Mouse (Mus musculus): ENCODE measurements at regions not wholly inside any gene's neighbourhood (a gene's known extent, or its start where the extent isn't known, plus 50 kb on each side); places are given as distances from the start of the nearest gene placed in this dataset.

GRCm38 (mm10) chr3:151222407-151222806 lies 215.3 kb upstream of the Adgrl4 start:
- Histone ChIP-seq H3K9ac (ENCODE audit: low read length) (no peak overlapping the region), H3K4me1 (replicated peaks; ENCODE audit: control insufficient read depth, insufficient read depth, low read length) (no peaks in the 10 kb centered on the region), H3K36me3 (ENCODE audit: control insufficient read depth, insufficient read depth, low read length) (no peaks in the 10 kb centered on the region), H3K4me3 (ENCODE audit: low read length) (no peak overlapping the region), H3K9me3 (ENCODE audit: control insufficient read depth, low read length) (no peaks in the 10 kb centered on the region), H3K27me3 (ENCODE audit: control insufficient read depth, insufficient read depth, low read depth, low read length) (no peaks in the 10 kb centered on the region), H3K4me2 (ENCODE audit: low read depth, low read length) (no peak overlapping the region), H3K27ac (ENCODE audit: low read length) (no peak overlapping the region)
- ATAC-seq (ENCODE audit: low read depth) = no peak
- WGBS = 18% methylated on average over 3 of the region's 3 CpGs

GRCm38 (mm10) chr3:151252458-151252857 lies 185.2 kb upstream of the Adgrl4 start:
- Histone ChIP-seq H3K9ac (ENCODE audit: low read length) (no peak overlapping the region), H3K9me3 (ENCODE audit: control insufficient read depth, low read length) (no peaks in the 10 kb centered on the region), H3K36me3 (ENCODE audit: control insufficient read depth, insufficient read depth, low read length) (no peaks in the 10 kb centered on the region), H3K27ac (ENCODE audit: low read length) (no peak overlapping the region), H3K4me2 (ENCODE audit: low read depth, low read length) (no peak overlapping the region), H3K27me3 (ENCODE audit: control insufficient read depth, insufficient read depth, low read depth, low read length) (no peaks in the 10 kb centered on the region), H3K4me3 (ENCODE audit: low read length) (no peak overlapping the region), H3K4me1 (replicated peaks; ENCODE audit: control insufficient read depth, insufficient read depth, low read length) (no peaks in the 10 kb centered on the region)
- no peak for ATAC-seq (ENCODE audit: low read depth)
- 55% methylated on average over 2 of the region's 2 CpGs for WGBS

DNA sequence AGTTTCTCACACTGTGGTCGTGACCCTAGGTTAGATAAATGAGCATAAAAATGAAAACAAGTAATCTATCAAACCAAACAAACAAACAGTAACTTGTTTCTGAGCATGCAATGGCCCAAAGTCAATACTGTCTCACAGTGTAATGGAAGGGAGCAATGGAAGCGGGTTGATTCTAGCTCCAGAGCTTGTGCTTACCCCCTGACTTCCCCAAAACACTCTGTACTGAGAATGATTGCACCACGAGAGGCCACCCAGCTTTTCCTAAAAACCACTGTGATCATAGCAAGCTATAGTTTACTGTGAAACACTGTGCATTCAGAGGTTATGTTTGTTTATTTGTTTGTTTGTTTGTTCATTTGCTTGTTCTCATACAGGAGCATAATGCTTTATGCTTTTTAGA lies 174.9 kb upstream of the Adgrl4 start:
- 63% methylated on average over 3 of the region's 3 CpGs for WGBS

GRCm38 (mm10) chr3:151265658-151266057 lies 172.0 kb upstream of the Adgrl4 start:
- Histone ChIP-seq H3K4me1 (replicated peaks; ENCODE audit: control insufficient read depth, insufficient read depth, low read length) (no peaks in the 10 kb centered on the region), H3K9ac (ENCODE audit: low read length) (no peak overlapping the region), H3K4me2 (ENCODE audit: low read depth, low read length) (no peak overlapping the region), H3K27ac (ENCODE audit: low read length) (no peak overlapping the region), H3K36me3 (ENCODE audit: control insufficient read depth, insufficient read depth, low read length) (no peaks in the 10 kb centered on the region), H3K4me3 (ENCODE audit: low read length) (no peak overlapping the region), H3K27me3 (ENCODE audit: control insufficient read depth, insufficient read depth, low read depth, low read length) (no peaks in the 10 kb centered on the region), H3K9me3 (ENCODE audit: control insufficient read depth, low read length) (no peaks in the 10 kb centered on the region)
- ATAC-seq (ENCODE audit: low read depth) = no peak
- 20% methylated on average over 2 of the region's 2 CpGs for WGBS

More for the DNA sequence above, 174.9 kb upstream of the Adgrl4 start:
- no peak overlapping the region for H3K4me3 ChIP-seq (ENCODE audit: low read length)
- no peaks in the 10 kb centered on the region for H3K27me3 ChIP-seq (ENCODE audit: control insufficient read depth, insufficient read depth, low read depth, low read length)
- ATAC-seq (ENCODE audit: low read depth) = no peak
- no peaks in the 10 kb centered on the region for H3K36me3 ChIP-seq (ENCODE audit: control insufficient read depth, insufficient read depth, low read length)
- H3K4me2 ChIP-seq (ENCODE audit: low read depth, low read length) = no peak overlapping the region
- H3K27ac ChIP-seq (ENCODE audit: low read length) = no peak overlapping the region
- H3K9ac ChIP-seq (ENCODE audit: low read length) = no peak overlapping the region
- H3K4me1 ChIP-seq (replicated peaks; ENCODE audit: control insufficient read depth, insufficient read depth, low read length) = no peaks in the 10 kb centered on the region
- H3K9me3 ChIP-seq (ENCODE audit: control insufficient read depth, low read length) = no peaks in the 10 kb centered on the region

DNA sequence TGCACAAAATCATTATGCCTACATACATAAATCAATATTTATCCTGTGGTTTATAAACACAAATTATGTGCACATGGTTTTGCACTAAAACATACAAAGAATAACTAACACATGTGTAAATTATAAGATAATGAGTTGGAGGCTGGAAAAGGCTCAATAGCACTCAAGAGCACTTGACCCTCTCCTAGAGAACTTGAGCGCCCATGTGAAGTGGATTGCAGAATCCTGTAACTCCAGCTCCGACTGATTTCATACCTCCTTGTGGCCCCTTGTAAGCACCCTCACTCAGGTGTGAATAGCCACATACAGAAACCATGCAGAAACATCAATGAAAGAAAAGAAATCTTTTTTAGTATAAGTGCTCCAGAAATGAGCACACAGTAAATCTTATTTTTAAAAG lies 168.2 kb upstream of the Adgrl4 start:
- ATAC-seq (ENCODE audit: low read depth) = peak; percentile 92
- WGBS = 47% methylated on average over 2 of the region's 2 CpGs
- H3K4me1 ChIP-seq (replicated peaks; ENCODE audit: control insufficient read depth, insufficient read depth, low read length) = no peaks in the 10 kb centered on the region
- H3K36me3 ChIP-seq (ENCODE audit: control insufficient read depth, insufficient read depth, low read length) = no peaks in the 10 kb centered on the region
- no peak overlapping the region for H3K9ac ChIP-seq (ENCODE audit: low read length)
- no peak overlapping the region for H3K4me3 ChIP-seq (ENCODE audit: low read length)
- H3K9me3 ChIP-seq (ENCODE audit: control insufficient read depth, low read length) = no peaks in the 10 kb centered on the region
- no peak overlapping the region for H3K27ac ChIP-seq (ENCODE audit: low read length)
- no peak overlapping the region for H3K4me2 ChIP-seq (ENCODE audit: low read depth, low read length)
- H3K27me3 ChIP-seq (ENCODE audit: control insufficient read depth, insufficient read depth, low read depth, low read length) = no peaks in the 10 kb centered on the region

DNA sequence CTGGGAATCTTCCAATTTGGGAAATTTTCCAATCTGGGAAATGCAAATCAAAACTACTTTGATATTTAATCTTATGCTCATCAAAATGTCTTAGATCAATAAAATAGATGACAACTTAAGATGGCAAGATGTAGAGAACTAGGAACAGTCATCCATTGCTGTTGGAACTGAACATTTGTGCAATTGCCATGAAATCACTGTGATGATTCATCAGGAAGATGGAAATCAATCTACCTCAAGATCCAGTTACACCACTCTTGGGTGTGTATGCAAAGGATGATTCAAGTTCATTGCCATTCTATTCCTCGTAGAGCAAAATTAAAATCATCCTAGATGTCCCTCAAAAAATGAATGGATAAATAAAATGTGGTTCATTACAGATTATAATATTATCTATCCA lies 153.9 kb upstream of the Adgrl4 start:
- Histone ChIP-seq H3K4me3 (ENCODE audit: low read length) (no peak overlapping the region), H3K9ac (ENCODE audit: low read length) (no peak overlapping the region), H3K4me1 (replicated peaks; ENCODE audit: control insufficient read depth, insufficient read depth, low read length) (no peaks in the 10 kb centered on the region), H3K36me3 (ENCODE audit: control insufficient read depth, insufficient read depth, low read length) (no peaks in the 10 kb centered on the region), H3K27ac (ENCODE audit: low read length) (no peak overlapping the region), H3K4me2 (ENCODE audit: low read depth, low read length) (no peak overlapping the region), H3K9me3 (ENCODE audit: control insufficient read depth, low read length) (no peaks in the 10 kb centered on the region), H3K27me3 (ENCODE audit: control insufficient read depth, insufficient read depth, low read depth, low read length) (no peaks in the 10 kb centered on the region)
- no peak for ATAC-seq (ENCODE audit: low read depth)
- 91% methylated on average over 1 of the region's 1 CpGs for WGBS

DNA sequence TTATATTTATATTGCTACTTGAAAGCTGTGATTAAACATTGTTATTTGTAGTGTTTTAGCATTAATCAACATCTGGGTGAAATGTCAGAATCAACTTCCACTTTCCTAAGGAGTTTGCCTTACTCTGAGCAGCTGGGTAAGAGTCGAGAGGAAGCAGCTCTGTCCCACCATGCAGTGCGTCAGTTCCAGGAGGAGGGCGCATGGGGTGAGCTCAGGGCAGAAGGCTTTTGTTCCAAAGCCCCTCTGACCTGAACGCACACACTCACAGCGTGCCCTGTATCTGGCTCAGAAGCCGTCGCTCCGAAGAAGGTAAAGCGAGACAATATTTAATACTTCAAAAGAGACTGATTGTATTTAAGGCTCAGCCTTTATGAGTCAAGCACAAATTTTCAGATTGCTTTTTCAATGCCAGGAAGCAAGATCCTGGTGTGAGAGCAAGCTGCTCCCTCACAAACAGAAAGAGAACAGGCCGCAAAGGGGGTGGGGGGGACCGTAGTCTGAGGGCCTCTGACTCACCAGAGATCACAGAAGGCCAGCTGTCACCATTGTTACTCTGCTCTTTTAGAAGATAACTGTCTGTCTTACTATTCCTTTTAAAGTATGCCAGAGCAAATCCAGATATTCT lies 143.6 kb upstream of the Adgrl4 start:
- no peaks in the 10 kb centered on the region for H3K27me3 ChIP-seq (ENCODE audit: control insufficient read depth, insufficient read depth, low read depth, low read length)
- H3K9me3 ChIP-seq (ENCODE audit: control insufficient read depth, low read length) = no peaks in the 10 kb centered on the region
- H3K4me1 ChIP-seq (replicated peaks; ENCODE audit: control insufficient read depth, insufficient read depth, low read length) = no peaks in the 10 kb centered on the region
- H3K4me3 ChIP-seq (ENCODE audit: low read length) = no peak overlapping the region
- H3K36me3 ChIP-seq (ENCODE audit: control insufficient read depth, insufficient read depth, low read length) = no peaks in the 10 kb centered on the region
- H3K4me2 ChIP-seq (ENCODE audit: low read depth, low read length) = peak overlapping the region; percentile 14; the same call in 1 of the 2 replicates
- 31% methylated on average over 11 of the region's 11 CpGs for WGBS
- peak; percentile 71 for ATAC-seq (ENCODE audit: low read depth)
- H3K9ac ChIP-seq (ENCODE audit: low read length) = no peak overlapping the region
- H3K27ac ChIP-seq (ENCODE audit: low read length) = no peak overlapping the region

- WGBS = 68% methylated on average over 7 of the region's 7 CpGs
- Histone ChIP-seq H3K36me3 (ENCODE audit: control insufficient read depth, insufficient read depth, low read length) (no peaks in the 10 kb centered on the region), H3K4me1 (replicated peaks; ENCODE audit: control insufficient read depth, insufficient read depth, low read length) (no peaks in the 10 kb centered on the region), H3K4me2 (ENCODE audit: low read depth, low read length) (no peak overlapping the region), H3K9ac (ENCODE audit: low read length) (no peak overlapping the region), H3K27ac (ENCODE audit: low read length) (no peak overlapping the region), H3K4me3 (ENCODE audit: low read length) (no peak overlapping the region), H3K27me3 (ENCODE audit: control insufficient read depth, insufficient read depth, low read depth, low read length) (no peaks in the 10 kb centered on the region), H3K9me3 (ENCODE audit: control insufficient read depth, low read length) (no peaks in the 10 kb centered on the region)
- no peak for ATAC-seq (ENCODE audit: low read depth)
Measured at GRCm38 (mm10) chr3:151294606-151295005, 143.1 kb upstream of the Adgrl4 start.

DNA sequence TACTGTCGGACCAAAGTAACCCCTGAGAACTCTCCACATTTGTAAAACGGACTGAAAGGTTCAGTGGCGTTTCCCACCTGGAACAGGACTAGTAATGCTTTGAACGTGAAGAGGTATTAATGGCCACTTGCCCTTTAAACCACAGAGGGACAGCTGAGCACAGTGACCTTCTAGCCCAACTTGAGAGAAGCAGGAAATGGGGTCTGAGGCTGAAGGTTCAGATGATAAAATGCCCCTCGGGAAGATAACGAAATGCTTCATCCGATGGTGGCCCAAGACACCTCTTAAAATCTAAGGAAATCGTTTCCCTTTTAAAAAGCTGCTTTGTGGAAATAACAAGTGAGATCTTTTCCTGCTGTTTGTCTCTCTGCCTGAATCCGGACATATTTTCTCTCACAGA lies 142.7 kb upstream of the Adgrl4 start:
- no peak overlapping the region for H3K4me3 ChIP-seq (ENCODE audit: low read length)
- ATAC-seq (ENCODE audit: low read depth) = no peak
- H3K4me2 ChIP-seq (ENCODE audit: low read depth, low read length) = no peak overlapping the region
- 43% methylated on average over 9 of the region's 9 CpGs for WGBS
- no peak overlapping the region for H3K9ac ChIP-seq (ENCODE audit: low read length)
- H3K4me1 ChIP-seq (replicated peaks; ENCODE audit: control insufficient read depth, insufficient read depth, low read length) = no peaks in the 10 kb centered on the region
- no peaks in the 10 kb centered on the region for H3K36me3 ChIP-seq (ENCODE audit: control insufficient read depth, insufficient read depth, low read length)
- H3K9me3 ChIP-seq (ENCODE audit: control insufficient read depth, low read length) = no peaks in the 10 kb centered on the region
- H3K27ac ChIP-seq (ENCODE audit: low read length) = no peak overlapping the region
- H3K27me3 ChIP-seq (ENCODE audit: control insufficient read depth, insufficient read depth, low read depth, low read length) = no peaks in the 10 kb centered on the region

- no peak overlapping the region for H3K27ac ChIP-seq (ENCODE audit: low read length)
- H3K4me3 ChIP-seq (ENCODE audit: low read length) = no peak overlapping the region
- no peaks in the 10 kb centered on the region for H3K4me1 ChIP-seq (replicated peaks; ENCODE audit: control insufficient read depth, insufficient read depth, low read length)
- no peak overlapping the region for H3K4me2 ChIP-seq (ENCODE audit: low read depth, low read length)
- no peaks in the 10 kb centered on the region for H3K9me3 ChIP-seq (ENCODE audit: control insufficient read depth, low read length)
- H3K36me3 ChIP-seq (ENCODE audit: control insufficient read depth, insufficient read depth, low read length) = no peaks in the 10 kb centered on the region
- peak; percentile 31; the same call in 1 of the 2 replicates for ATAC-seq (ENCODE audit: low read depth)
- H3K27me3 ChIP-seq (ENCODE audit: control insufficient read depth, insufficient read depth, low read depth, low read length) = no peaks in the 10 kb centered on the region
- no peak overlapping the region for H3K9ac ChIP-seq (ENCODE audit: low read length)
- 46% methylated on average over 2 of the region's 2 CpGs for WGBS
Measured at GRCm38 (mm10) chr3:151298325-151298724, 139.4 kb upstream of the Adgrl4 start.

Data from lung, embryonic 16.5 days (tissue).